Mouse (Mus musculus) forebrain, embryonic 16.5 days (tissue): ENCODE results near the gene Trim60. TPM values are rescaled to one million over a fixed set of nuclear protein-coding genes. Genes with fewer than 3 reads are reported as not detected.
"Not testable (repeated sequence)": the region's sequence is repeated elsewhere in the genome, so short reads cannot be mapped to it uniquely, and the experiment has no call there.

ENCODE experiments used
- ATAC-seq: fragments of 200-750 bp; cut with Nextera tagmentation; 2 replicates; pipeline ENCODE4 v1.8.0; 2017; ENCODE audit warnings: mild to moderate bottlenecking, moderate library complexity
- H3K27ac ChIP-seq: fragments of 300-500 bp; sonication (generic); 2 replicates; pipeline ENCODE4 v1.5.1; 2014; ENCODE audit warnings: low read length, control low read depth
- H3K27me3 ChIP-seq: fragments of 300-500 bp; sonication (generic); replicated peaks from 2 replicates; pipeline ENCODE4 v1.6.1; 2014; ENCODE audit warnings: low read length; ENCODE audit not compliant: control insufficient read depth, insufficient read depth
- H3K36me3 ChIP-seq: fragments of 300-500 bp; sonication (generic); 2 replicates; pipeline ENCODE4 v1.6.1; 2014; ENCODE audit not compliant: control insufficient read depth, insufficient read depth
- H3K4me1 ChIP-seq: fragments of 300-500 bp; sonication (generic); replicated peaks from 2 replicates; pipeline ENCODE4 v1.6.1; 2014; ENCODE audit warnings: low read length; ENCODE audit not compliant: control insufficient read depth, insufficient read depth
- H3K4me2 ChIP-seq: fragments of 300-500 bp; sonication (generic); 2 replicates; pipeline ENCODE4 v1.6.1; 2014; ENCODE audit warnings: mild to moderate bottlenecking, low read length, control low read depth
- H3K4me3 ChIP-seq: fragments of 300-500 bp; sonication (generic); replicated peaks from 2 replicates; pipeline ENCODE4 v1.5.1; 2014; ENCODE audit warnings: mild to moderate bottlenecking, low read length, control low read depth
- H3K9ac ChIP-seq: fragments of 300-500 bp; sonication (generic); replicated peaks from 2 replicates; pipeline ENCODE4 v1.6.1; 2014; ENCODE audit warnings: low read depth, low read length, control low read depth
- H3K9me3 ChIP-seq: fragments of 300-500 bp; sonication (generic); 2 replicates; pipeline ENCODE4 v1.6.1; 2016; ENCODE audit warnings: low read length; ENCODE audit not compliant: control insufficient read depth
- WGBS: fragments of 180-500 bp; shearing (Covaris S2); extraction: QIAGEN DNeasy Blood & Tissue Kit; methylation state at CpG from one replicate; pipeline ENCODE4 v1.1.7; 2014; 5-methylcytosine and 5-hydroxymethylcytosine counted together
- polyA plus RNA-seq: library from polyadenylated mRNA; unstranded; fragments of >200 nt; fragmentation: Nextera tagmentation; extraction: Ambion mirVana; gene quantifications from 2 replicates; pipeline ENCODE4 v1.2.1, GENCODE M21; 2015

The Trim60 gene
- polyA plus RNA-seq, 1 experiment from 2014 or later = not detected

GRCm38 (mm10) chr8:65028959-65029686 lies 10.7 kb upstream of the Trim60 start:
- 82% methylated on average over 12 of the region's 12 CpGs for WGBS

GRCm38 (mm10) chr8:65022485-65022884 lies 4.1 kb upstream of the Trim60 start:
- no peaks in the 10 kb centered on the region for H3K9me3 ChIP-seq
- H3K9ac ChIP-seq = no peak overlapping the region
- no peak overlapping the region for H3K4me2 ChIP-seq
- whole genome bisulfite sequencing = 45% methylated on average over 8 of the region's 8 CpGs
- no peak overlapping the region for H3K27ac ChIP-seq
- H3K36me3 ChIP-seq = no peaks in the 10 kb centered on the region
- no peak overlapping the region for H3K4me3 ChIP-seq
- H3K27me3 ChIP-seq = no peaks in the 10 kb centered on the region
- no peak; the same call in 1 of the 2 replicates for ATAC-seq
- no peaks in the 10 kb centered on the region for H3K4me1 ChIP-seq

More at GRCm38 (mm10) chr8:65028959-65029686, 10.7 kb upstream of the Trim60 start:
- Histone ChIP-seq H3K36me3 (no peaks in the 10 kb centered on the region), H3K4me3 (no peak overlapping the region), H3K9me3 (no peaks in the 10 kb centered on the region), H3K27me3 (no peaks in the 10 kb centered on the region), H3K4me1 (no peaks in the 10 kb centered on the region), H3K27ac (no peak overlapping the region), H3K9ac (no peak overlapping the region), H3K4me2 (no peak overlapping the region)
- ATAC-seq = no peak

- H3K9ac ChIP-seq, H3K4me3 ChIP-seq, H3K27ac ChIP-seq, H3K36me3 ChIP-seq, H3K4me2 ChIP-seq, H3K27me3 ChIP-seq, H3K4me1 ChIP-seq, ATAC-seq, H3K9me3 ChIP-seq: not testable (repeated sequence)
- 78% methylated on average over 6 of the region's 6 CpGs for WGBS
These were observed 10.8 kb downstream of the Trim60 start for GRCm38 (mm10) chr8:65007616-65008015.

GRCm38 (mm10) chr8:64998806-64999365 lies 19.5 kb downstream of the Trim60 start:
- WGBS = 91% methylated on average over 4 of the region's 4 CpGs
- no peak for ATAC-seq

GRCm38 (mm10) chr8:64987731-64988130 lies 30.7 kb downstream of the Trim60 start, which contains the start of gene Trim75:
Trim75 (minus strand) TSS chr8:64987831.
- no peak within 1 kb of the TSS for H3K4me2 ChIP-seq
- H3K9ac ChIP-seq = no peak within 1 kb of the TSS
- H3K36me3 ChIP-seq = no peaks in the 10 kb centered on the region
- WGBS = 93% methylated on average over 4 of the region's 4 CpGs
- H3K27me3 ChIP-seq = no peaks in the 10 kb centered on the region
- H3K9me3 ChIP-seq = peaks cover 2% of the 10 kb centered on the region; the same call in 1 of the 2 replicates
- H3K4me1 ChIP-seq = no peaks in the 10 kb centered on the region
- ATAC-seq = no peak
- no peak within 1 kb of the TSS for H3K27ac ChIP-seq
- no peak within 1 kb of the TSS for H3K4me3 ChIP-seq

More at GRCm38 (mm10) chr8:64998806-64999365, 19.5 kb downstream of the Trim60 start:
- H3K4me1 ChIP-seq = no peaks in the 10 kb centered on the region
- H3K36me3 ChIP-seq = no peaks in the 10 kb centered on the region
- H3K27me3 ChIP-seq = no peaks in the 10 kb centered on the region
- H3K27ac ChIP-seq = no peak overlapping the region
- no peak overlapping the region for H3K9ac ChIP-seq
- no peaks in the 10 kb centered on the region for H3K9me3 ChIP-seq
- H3K4me2 ChIP-seq = no peak overlapping the region
- no peak overlapping the region for H3K4me3 ChIP-seq

GRCm38 (mm10) chr8:64983150-64983897 lies 35.1 kb downstream of the Trim60 start:
- no peaks in the 10 kb centered on the region for H3K9me3 ChIP-seq
- H3K9ac ChIP-seq = no peak overlapping the region
- H3K27me3 ChIP-seq = no peaks in the 10 kb centered on the region
- 71% methylated on average over 20 of the region's 20 CpGs for WGBS
- no peak overlapping the region for H3K4me2 ChIP-seq
- no peak overlapping the region for H3K4me3 ChIP-seq
- no peak overlapping the region for H3K27ac ChIP-seq
- H3K4me1 ChIP-seq = no peaks in the 10 kb centered on the region
- H3K36me3 ChIP-seq = no peaks in the 10 kb centered on the region
- ATAC-seq = no peak

GRCm38 (mm10) chr8:64962836-64963235 lies 55.5 kb downstream of the Trim60 start:
- Histone ChIP-seq H3K4me3 (no peak overlapping the region), H3K27ac (no peak overlapping the region), H3K27me3 (no peaks in the 10 kb centered on the region), H3K9me3 (no peaks in the 10 kb centered on the region), H3K4me1 (no peaks in the 10 kb centered on the region), H3K4me2 (no peak overlapping the region), H3K36me3 (no peaks in the 10 kb centered on the region; the same call in 1 of the 2 replicates), H3K9ac (no peak overlapping the region)
- no peak for ATAC-seq

GRCm38 (mm10) chr8:64959025-64959424 lies 59.4 kb downstream of the Trim60 start:
- Histone ChIP-seq H3K4me2 (no peak overlapping the region), H3K9ac (no peak overlapping the region), H3K36me3 (no peaks in the 10 kb centered on the region; the same call in 1 of the 2 replicates), H3K4me3 (no peak overlapping the region), H3K27ac (no peak overlapping the region), H3K4me1 (no peaks in the 10 kb centered on the region), H3K9me3 (no peaks in the 10 kb centered on the region), H3K27me3 (no peaks in the 10 kb centered on the region)
- 91% methylated on average over 9 of the region's 9 CpGs for WGBS
- no peak for ATAC-seq

- Histone ChIP-seq H3K4me3 (no peak overlapping the region), H3K27ac (no peak overlapping the region), H3K9me3 (no peaks in the 10 kb centered on the region; the same call in 1 of the 2 replicates), H3K27me3 (no peaks in the 10 kb centered on the region), H3K4me1 (peaks cover 4% of the 10 kb centered on the region; the same call in 1 of the 2 replicates), H3K9ac (no peak overlapping the region), H3K4me2 (no peak overlapping the region), H3K36me3 (no peaks in the 10 kb centered on the region)
- WGBS = 31% methylated on average over 6 of the region's 6 CpGs
- no peak for ATAC-seq
These were observed 66.3 kb downstream of the Trim60 start for GRCm38 (mm10) chr8:64952101-64952500.
